Mouse (Mus musculus) embryonic facial prominence, embryonic 10.5 days (tissue): ENCODE measurements at regions not wholly inside any gene's neighbourhood (a gene's known extent, or its start where the extent isn't known, plus 50 kb on each side); places are given as distances from the start of the nearest gene placed in this dataset.
"Not testable (repeated sequence)": the region's sequence is repeated elsewhere in the genome, so short reads cannot be mapped to it uniquely, and the experiment has no call there.

Experiments used
- DNase-seq: peaks from one replicate; pipeline ENCODE4 v3.0.0-alpha.2; 2017; ENCODE audit warnings: low spot score
- H3K27ac ChIP-seq: fragments of 300-500 bp; sonication (generic); replicated peaks from 2 replicates; pipeline ENCODE4 v1.5.1; 2016; ENCODE audit warnings: mild to moderate bottlenecking
- H3K27me3 ChIP-seq: fragments of 300-500 bp; sonication (generic); replicated peaks from 2 replicates; pipeline ENCODE4 v1.6.1; 2016; ENCODE audit warnings: low read depth, mild to moderate bottlenecking; ENCODE audit not compliant: poor library complexity, severe bottlenecking
- H3K36me3 ChIP-seq: fragments of 300-500 bp; sonication (generic); replicated peaks from 2 replicates; pipeline ENCODE4 v1.6.1; 2016; ENCODE audit warnings: mild to moderate bottlenecking, moderate library complexity
- H3K4me1 ChIP-seq: fragments of 300-500 bp; sonication (generic); 2 replicates; pipeline ENCODE4 v1.6.1; 2016
- H3K4me3 ChIP-seq: fragments of 300-500 bp; sonication (generic); 2 replicates; pipeline ENCODE4 v1.5.1; 2016; ENCODE audit warnings: mild to moderate bottlenecking, moderate library complexity
- H3K9me3 ChIP-seq: fragments of 300-500 bp; sonication (generic); 2 replicates; pipeline ENCODE4 v1.6.1; 2016; ENCODE audit warnings: mild to moderate bottlenecking
- WGBS: fragments of 180-500 bp; shearing (Covaris S2); methylation state at CpG from one replicate; pipeline ENCODE4 v1.1.7; 2016; 5-methylcytosine and 5-hydroxymethylcytosine counted together

DNA sequence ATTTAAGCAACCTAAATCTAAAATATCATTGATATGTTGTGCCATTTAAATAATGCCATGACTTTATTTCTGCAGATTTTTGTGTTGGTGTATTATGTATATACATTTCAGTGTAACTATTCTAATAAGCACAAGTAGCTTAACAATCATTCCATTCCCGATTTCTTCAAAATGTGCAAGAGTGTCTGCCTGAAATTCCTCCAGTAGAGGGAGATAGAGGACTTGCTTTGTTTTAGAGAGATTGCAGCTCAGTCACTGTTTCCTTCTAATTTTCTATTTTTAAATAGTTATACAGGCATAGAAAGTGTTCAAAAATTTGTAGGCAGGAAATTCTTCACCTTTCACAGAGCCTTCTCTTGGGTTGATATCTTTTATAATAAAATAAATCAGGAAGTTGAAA is 498.0 kb upstream of the Tacstd2 start:
- H3K36me3 ChIP-seq, H3K27ac ChIP-seq, H3K27me3 ChIP-seq, H3K4me3 ChIP-seq, H3K9me3 ChIP-seq, DNase-seq, H3K4me1 ChIP-seq: not testable (repeated sequence)
- WGBS: 38% methylated on average over 1 of the region's 1 CpGs

DNA sequence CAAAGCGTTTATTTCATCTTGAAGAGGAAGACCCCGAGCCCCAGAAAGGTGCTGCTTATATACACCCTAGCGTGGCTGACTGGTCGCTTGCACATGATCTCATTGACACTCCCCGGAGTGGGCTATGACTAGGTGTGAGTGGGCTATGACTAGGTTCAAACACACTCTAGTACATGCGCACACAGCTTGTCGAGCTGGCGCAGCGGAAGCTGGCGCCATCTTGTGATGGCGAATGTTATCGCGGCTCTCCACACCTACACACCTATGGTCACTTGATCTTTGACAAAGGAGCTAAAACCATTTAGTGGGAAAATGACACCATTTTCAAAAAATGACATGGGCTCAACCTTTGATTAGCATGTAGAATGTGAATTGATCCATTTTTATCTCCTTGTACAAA is 495.1 kb upstream of the Tacstd2 start:
- 48% methylated on average over 13 of the region's 13 CpGs for WGBS
- Histone ChIP-seq H3K9me3 (no peaks in the 10 kb centered on the region), H3K4me1 (no peaks in the 10 kb centered on the region), H3K27ac (no peak overlapping the region), H3K27me3 (no peaks in the 10 kb centered on the region), H3K4me3 (no peak overlapping the region), H3K36me3 (no peaks in the 10 kb centered on the region)
- DNase-seq: peak; percentile 8
